Mouse (Mus musculus): ENCODE measurements around the gene Nav1.

Nav1 gene

GRCm38 (mm10) chr1:135615715-135616641, 8.9 kb upstream of the Nav1 start:
- DNase-seq (ENCODE audit: low read depth) = peak; percentile 24

GRCm38 (mm10) chr1:135609621-135610020, 2.5 kb upstream of the Nav1 start:
- no peak for DNase-seq (ENCODE audit: low read depth)

GRCm38 (mm10) chr1:135606355-135607015, 610 bp downstream of the Nav1 start:
- no peak for DNase-seq (ENCODE audit: low read depth)

- no peak for DNase-seq (ENCODE audit: low read depth)
These were observed 1.6 kb downstream of the Nav1 start for GRCm38 (mm10) chr1:135605530-135605929.

GRCm38 (mm10) chr1:135604361-135605052, 2.6 kb downstream of the Nav1 start:
- no peak for DNase-seq (ENCODE audit: low read depth)

GRCm38 (mm10) chr1:135603121-135603870, 3.8 kb downstream of the Nav1 start:
- no peak for DNase-seq (ENCODE audit: low read depth)

GRCm38 (mm10) chr1:135600023-135601005, 6.8 kb downstream of the Nav1 start:
- no peak for DNase-seq (ENCODE audit: low read depth)

- no peak for DNase-seq (ENCODE audit: low read depth)
These were observed 8.7 kb downstream of the Nav1 start for GRCm38 (mm10) chr1:135598251-135598879.

- DNase-seq (ENCODE audit: low read depth) = no peak
These were observed 12.7 kb downstream of the Nav1 start for GRCm38 (mm10) chr1:135594279-135594903.

- DNase-seq (ENCODE audit: low read depth) = no peak
These were observed 13.4 kb downstream of the Nav1 start for GRCm38 (mm10) chr1:135593560-135594278.

- no peak for DNase-seq (ENCODE audit: low read depth)
These were observed 16.3 kb downstream of the Nav1 start for GRCm38 (mm10) chr1:135590776-135591175.

GRCm38 (mm10) chr1:135588973-135589372, 18.1 kb downstream of the Nav1 start:
- DNase-seq (ENCODE audit: low read depth) = no peak

- no peak for DNase-seq (ENCODE audit: low read depth)
These were observed 20.2 kb downstream of the Nav1 start for GRCm38 (mm10) chr1:135586903-135587302.

- no peak for DNase-seq (ENCODE audit: low read depth)
These were observed 21.5 kb downstream of the Nav1 start for GRCm38 (mm10) chr1:135585573-135585972.

- no peak for DNase-seq (ENCODE audit: low read depth)
These were observed 22.2 kb downstream of the Nav1 start for GRCm38 (mm10) chr1:135584587-135585541.

- DNase-seq (ENCODE audit: low read depth) = no peak
These were observed 23.2 kb downstream of the Nav1 start for GRCm38 (mm10) chr1:135583678-135584515.

All from c-Kit-positive CD71-positive TER-119-negative erythroid progenitor cells, embryonic 14.5 days (primary cell).